9 mouse cellular contexts compared by ENCODE assay signal in genomic region chr4:155148910-155149698, GRCm38 (mm10).
DNase-seq lines count a peak whose midpoint lies in the region; ATAC-seq and TF ChIP-seq lines count a peak whose summit lies in the region.
"Had no signal": no experiment of that assay in that cellular context is flagged by ENCODE, and none has a peak within 500 bp of the region (broad histone marks: within the 10 kb centered on the region; RNA-seq: fewer than 3 reads in every experiment).

No protein-coding gene starts in this region.

- 64% methylated on average over 8 of the region's 8 CpGs for WGBS in embryonic facial prominence, embryonic 12.5 days
- WGBS in hindbrain, postnatal 0 days = 65% methylated on average over 8 of the region's 8 CpGs
- WGBS in lung, adult 2 months = 39% methylated on average over 8 of the region's 8 CpGs

- peaks cover 15% of the 10 kb centered on the region for H3K36me3 ChIP-seq in embryonic facial prominence, embryonic 12.5 days
- no peaks in the 10 kb centered on the region for H3K36me3 ChIP-seq in hindbrain, postnatal 0 days (ENCODE audit: insufficient read depth, low read length)

- TF ChIP-seq CTCF in hindbrain, postnatal 0 days (IDR thresholded peaks at IDR 0.05; ENCODE audit: low read depth) = no peak
- no peak for TF ChIP-seq CTCF in lung, adult 2 months (IDR thresholded peaks at IDR 0.05; ENCODE audit: insufficient read depth, low read length)

- H3K9me3 ChIP-seq in embryonic facial prominence, embryonic 12.5 days = no peaks in the 10 kb centered on the region
- no peaks in the 10 kb centered on the region for H3K9me3 ChIP-seq in hindbrain, postnatal 0 days (ENCODE audit: low read length)

- no peak overlapping the region for H3K4me3 ChIP-seq in embryonic facial prominence, embryonic 12.5 days
- H3K4me3 ChIP-seq in hindbrain, postnatal 0 days (ENCODE audit: low read length) = no peak overlapping the region
- H3K4me3 ChIP-seq in lung, adult 2 months (replicated peaks; ENCODE audit: extremely low read depth, low read depth, low read length) = no peak overlapping the region

- TF ChIP-seq POLR2A in lung, adult 2 months (IDR thresholded peaks at IDR 0.05; ENCODE audit: borderline replicate concordance, extremely low read depth, low read depth, low read length) = peak; percentile 11; the same call in 1 of the 2 replicates

- H3K4me2 ChIP-seq in embryonic facial prominence, embryonic 12.5 days (replicated peaks) = no peak overlapping the region
- H3K4me2 ChIP-seq in hindbrain, postnatal 0 days (ENCODE audit: low read depth, low read length) = no peak overlapping the region

- ATAC-seq in embryonic facial prominence, embryonic 12.5 days (ENCODE audit: insufficient number of reproducible peaks, insufficient read depth, low FRiP score, low TSS enrichment) = no peak
- ATAC-seq in hindbrain, postnatal 0 days = no peak

- peaks cover 51% of the 10 kb centered on the region for H3K4me1 ChIP-seq in embryonic facial prominence, embryonic 12.5 days
- peaks cover 6% of the 10 kb centered on the region; the same call in 1 of the 2 replicates for H3K4me1 ChIP-seq in hindbrain, postnatal 0 days (ENCODE audit: insufficient read depth, low read length)
- H3K4me1 ChIP-seq in lung, adult 2 months (ENCODE audit: control insufficient read depth, insufficient read depth, low read length) = peaks cover 23% of the 10 kb centered on the region

- DNase-seq in adrenal gland, postnatal 14 days = peak; percentile 87
- DNase-seq in adrenal gland, adult 8-10 months = no peak
- peak; percentile 35 for DNase-seq in hindbrain, postnatal 0 days (ENCODE audit: low spot score)
- DNase-seq in lung, adult 2 months = peak; percentile 84
- DNase-seq in urinary bladder, postnatal 36 days (ENCODE audit: low spot score in 2 of 2) = peak; percentile 85 to 92
- no peak for DNase-seq in thymus, postnatal 4 days
- DNase-seq in thymus, postnatal 0 days (ENCODE audit: low spot score) = no peak

- no peak overlapping the region for H3K9ac ChIP-seq in embryonic facial prominence, embryonic 12.5 days
- no peak overlapping the region for H3K9ac ChIP-seq in hindbrain, postnatal 0 days (replicated peaks; ENCODE audit: low read length)

- H3K27me3 ChIP-seq in embryonic facial prominence, embryonic 12.5 days = no peaks in the 10 kb centered on the region
- no peaks in the 10 kb centered on the region for H3K27me3 ChIP-seq in hindbrain, postnatal 0 days (ENCODE audit: insufficient read depth, low read length)

- peak overlapping the region; percentile 86; the same call in 1 of the 2 replicates for H3K27ac ChIP-seq in embryonic facial prominence, embryonic 12.5 days
- no peak overlapping the region for H3K27ac ChIP-seq in hindbrain, postnatal 0 days
- H3K27ac ChIP-seq: macrophage had no signal

Comparison
In these comparisons a context has a peak if more than half of its experiments do, and no peak if none do; other contexts are left out.
1. DNase-seq: peak in adrenal gland, postnatal 14 days (single experiment), hindbrain, postnatal 0 days (single experiment), lung, adult 2 months (single experiment) and urinary bladder, postnatal 36 days (2 of 2); none in adrenal gland, adult 8-10 months (single experiment), thymus, postnatal 4 days (single experiment) and thymus, postnatal 0 days (single experiment).